Mouse (Mus musculus): ENCODE data around the gene Zfp398. TPM values are rescaled to one million over a fixed set of nuclear protein-coding genes. Genes with fewer than 3 reads are reported as not detected.
A peak's percentile ranks its signal among the peaks of the same experiment; 100 is the strongest.

The Zfp398 gene
- total RNA-seq, 2 experiments from 2014 or later: 4.3 to 8.5 TPM

- no peak for ATAC-seq (replicated peaks; ENCODE audit: low FRiP score, poor library complexity, severe bottlenecking)
Observed at GRCm38 (mm10) chr6:47879049-47879716, 43.7 kb downstream of the Zfp398 start.

GRCm38 (mm10) chr6:47880166-47880565, 44.7 kb downstream of the Zfp398 start:
- ATAC-seq (replicated peaks; ENCODE audit: low FRiP score, poor library complexity, severe bottlenecking): no peak

GRCm38 (mm10) chr6:47888812-47889383, 53.4 kb downstream of the Zfp398 start:
- ATAC-seq (replicated peaks; ENCODE audit: low FRiP score, poor library complexity, severe bottlenecking): no peak

GRCm38 (mm10) chr6:47899416-47899815, 64.0 kb downstream of the Zfp398 start:
- ATAC-seq (replicated peaks; ENCODE audit: low FRiP score, poor library complexity, severe bottlenecking): no peak

GRCm38 (mm10) chr6:47903587-47903986, 68.1 kb downstream of the Zfp398 start:
- no peak for ATAC-seq (replicated peaks; ENCODE audit: low FRiP score, poor library complexity, severe bottlenecking)

GRCm38 (mm10) chr6:47904361-47904760, 68.9 kb downstream of the Zfp398 start:
- no peak for ATAC-seq (replicated peaks; ENCODE audit: low FRiP score, poor library complexity, severe bottlenecking)

GRCm38 (mm10) chr6:47904917-47905695, 69.6 kb downstream of the Zfp398 start:
- no peak for ATAC-seq (replicated peaks; ENCODE audit: low FRiP score, poor library complexity, severe bottlenecking)

- no peak for ATAC-seq (replicated peaks; ENCODE audit: low FRiP score, poor library complexity, severe bottlenecking)
Observed at GRCm38 (mm10) chr6:47906326-47906725, 70.9 kb downstream of the Zfp398 start.

GRCm38 (mm10) chr6:47909007-47909406, 73.5 kb downstream of the Zfp398 start:
- ATAC-seq (replicated peaks; ENCODE audit: low FRiP score, poor library complexity, severe bottlenecking): no peak

- ATAC-seq (replicated peaks; ENCODE audit: low FRiP score, poor library complexity, severe bottlenecking): no peak
Observed at GRCm38 (mm10) chr6:47911650-47912049, 76.2 kb downstream of the Zfp398 start.

- ATAC-seq (replicated peaks; ENCODE audit: low FRiP score, poor library complexity, severe bottlenecking): no peak
Observed at GRCm38 (mm10) chr6:47912991-47913390, 77.5 kb downstream of the Zfp398 start.

GRCm38 (mm10) chr6:47917051-47917450, 81.6 kb downstream of the Zfp398 start:
- ATAC-seq (replicated peaks; ENCODE audit: low FRiP score, poor library complexity, severe bottlenecking): no peak

GRCm38 (mm10) chr6:47918768-47919274, 83.4 kb downstream of the Zfp398 start:
- ATAC-seq (replicated peaks; ENCODE audit: low FRiP score, poor library complexity, severe bottlenecking): no peak

GRCm38 (mm10) chr6:47919646-47920446, 84.4 kb downstream of the Zfp398 start:
- ATAC-seq (replicated peaks; ENCODE audit: low FRiP score, poor library complexity, severe bottlenecking): peak; percentile 38

- peak; percentile 92 for ATAC-seq (replicated peaks; ENCODE audit: low FRiP score, poor library complexity, severe bottlenecking)
Observed at GRCm38 (mm10) chr6:47920447-47921340, 85.2 kb downstream of the Zfp398 start, which contains the start of gene Zfp212. TSS of gene Zfp212 (plus strand) at chr6:47920476.
